16 mouse cellular contexts compared by ENCODE assay signal in the genomic region with DNA sequence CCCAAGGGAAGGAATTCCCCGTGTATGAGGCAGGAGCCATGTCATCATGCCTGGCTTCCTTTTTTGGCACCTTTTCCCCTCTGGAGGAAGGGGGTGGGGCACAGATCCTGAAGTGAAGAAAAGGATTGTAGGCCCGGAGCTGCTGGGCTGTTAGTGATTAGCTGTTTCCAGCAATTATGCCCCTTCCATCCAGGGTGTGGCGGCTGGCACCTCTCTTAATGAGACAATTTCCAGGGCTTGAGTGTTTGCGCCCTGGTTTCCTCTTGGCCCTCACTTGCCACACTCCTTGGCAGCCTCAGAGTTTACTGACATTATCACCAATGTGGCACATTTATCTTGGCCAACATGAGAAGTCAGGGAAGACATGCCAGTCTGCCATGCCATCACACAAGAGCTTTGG.
A peak's percentile ranks its signal among the peaks of the same experiment; 100 is the strongest.
DNase-seq lines count a peak whose midpoint lies in the region; ATAC-seq and TF ChIP-seq lines count a peak whose summit lies in the region.
"Had no signal": no experiment of that assay in that cellular context is flagged by ENCODE, and none has a peak within 500 bp of the region (broad histone marks: within the 10 kb centered on the region; RNA-seq: fewer than 3 reads in every experiment).

No protein-coding gene starts in this region.

- H3K36me3 ChIP-seq in forebrain, embryonic 14.5 days (ENCODE audit: control insufficient read depth, insufficient read depth, low read length): no peaks in the 10 kb centered on the region
- H3K36me3 ChIP-seq in forebrain, embryonic 10.5 days (replicated peaks): no peaks in the 10 kb centered on the region
- no peaks in the 10 kb centered on the region for H3K36me3 ChIP-seq in lung, postnatal 0 days (ENCODE audit: insufficient read depth, low read length)
- H3K36me3 ChIP-seq: lung, embryonic 15.5 days; midbrain, embryonic 10.5 days; stomach, embryonic 15.5 days had no signal

- WGBS in forebrain, embryonic 14.5 days: 27% methylated on average over 4 of the region's 4 CpGs
- WGBS in forebrain, embryonic 10.5 days: 77% methylated on average over 4 of the region's 4 CpGs
- WGBS in lung, postnatal 0 days: 42% methylated on average over 4 of the region's 4 CpGs

- DNase-seq in forebrain, embryonic 14.5 days (ENCODE audit: low spot score): peak; percentile 78
- no peak for DNase-seq in forebrain, embryonic 10.5 days (ENCODE audit: extremely low spot score, low spot score)
- peak; percentile 1 for DNase-seq in lung, postnatal 36 days
- DNase-seq in lung, postnatal 0 days (ENCODE audit: low spot score): no peak
- peak; percentile 62 for DNase-seq in cerebellum, adult 9-11 months
- DNase-seq in layer of hippocampus, postnatal 25 days (ENCODE audit: extremely low spot score in 1 of 2, low spot score in 1 of 2): no peak
- DNase-seq in thymus, postnatal 4 days: no peak
- DNase-seq: gastrocnemius, postnatal 14 days; liver; spleen, adult 18-20 months had no signal

- no peaks in the 10 kb centered on the region for H3K9me3 ChIP-seq in forebrain, embryonic 14.5 days (replicated peaks; ENCODE audit: control insufficient read depth, low read length)
- H3K9me3 ChIP-seq in forebrain, embryonic 10.5 days: no peaks in the 10 kb centered on the region
- no peaks in the 10 kb centered on the region for H3K9me3 ChIP-seq in lung, postnatal 0 days (ENCODE audit: low read length)
- H3K9me3 ChIP-seq: lung, embryonic 15.5 days; midbrain, embryonic 10.5 days; stomach, embryonic 15.5 days had no signal

- no peak overlapping the region for H3K9ac ChIP-seq in forebrain, embryonic 14.5 days (ENCODE audit: low read length)
- H3K9ac ChIP-seq in lung, postnatal 0 days (replicated peaks; ENCODE audit: low read depth): no peak overlapping the region
- H3K9ac ChIP-seq: lung, embryonic 15.5 days; stomach, embryonic 15.5 days had no signal

- H3K4me2 ChIP-seq in forebrain, embryonic 14.5 days (ENCODE audit: low read length): no peak overlapping the region
- H3K4me2 ChIP-seq in lung, postnatal 0 days (replicated peaks; ENCODE audit: low read depth, low read length): no peak overlapping the region
- H3K4me2 ChIP-seq: lung, embryonic 15.5 days; stomach, embryonic 15.5 days had no signal

- no peak for TF ChIP-seq CTCF in lung, postnatal 0 days (IDR thresholded peaks at IDR 0.05)

- ATAC-seq in forebrain, embryonic 14.5 days: peak; percentile 82
- no peak; the same call in 1 of the 2 replicates for ATAC-seq in lung, postnatal 0 days
- 0 out of 2 replicates have a peak, but pooled peaks have one; percentile 9 for ATAC-seq in megakaryocyte progenitor cell, adult 5-6 weeks (replicated peaks; ENCODE audit: poor library complexity)
- ATAC-seq: CD4-positive, CD25-positive, alpha-beta regulatory T cell, adult 4 months had no signal

- no peak overlapping the region for H3K27ac ChIP-seq in forebrain, embryonic 14.5 days (ENCODE audit: low read depth, low read length)
- H3K27ac ChIP-seq in forebrain, embryonic 10.5 days: no peak overlapping the region
- H3K27ac ChIP-seq in lung, postnatal 0 days (ENCODE audit: low read length): no peak overlapping the region
- H3K27ac ChIP-seq: layer of hippocampus, adult 2 months; lung, embryonic 15.5 days; midbrain, embryonic 10.5 days; stomach, embryonic 15.5 days had no signal

- H3K27me3 ChIP-seq in forebrain, embryonic 14.5 days (replicated peaks; ENCODE audit: control insufficient read depth, insufficient read depth, low read length): no peaks in the 10 kb centered on the region
- no peaks in the 10 kb centered on the region for H3K27me3 ChIP-seq in forebrain, embryonic 10.5 days (ENCODE audit: poor library complexity, severe bottlenecking)
- H3K27me3 ChIP-seq in lung, postnatal 0 days (replicated peaks; ENCODE audit: insufficient read depth, low read length): no peaks in the 10 kb centered on the region
- H3K27me3 ChIP-seq: lung, embryonic 15.5 days; stomach, embryonic 15.5 days had no signal

- H3K4me1 ChIP-seq in forebrain, embryonic 14.5 days (ENCODE audit: control insufficient read depth, insufficient read depth, low read length): no peaks in the 10 kb centered on the region
- 0 out of 2 replicates have a peak, but pooled peaks cover 3% of the 10 kb centered on the region for H3K4me1 ChIP-seq in forebrain, embryonic 10.5 days
- no peaks in the 10 kb centered on the region for H3K4me1 ChIP-seq in lung, postnatal 0 days (ENCODE audit: insufficient read depth, low read depth, low read length)
- H3K4me1 ChIP-seq: lung, embryonic 15.5 days; stomach, embryonic 15.5 days had no signal

- no peak overlapping the region for H3K4me3 ChIP-seq in forebrain, embryonic 14.5 days (ENCODE audit: low read depth, low read length)
- no peak overlapping the region for H3K4me3 ChIP-seq in forebrain, embryonic 10.5 days
- H3K4me3 ChIP-seq in lung, postnatal 0 days (ENCODE audit: low read depth, low read length): no peak overlapping the region
- H3K4me3 ChIP-seq: layer of hippocampus, adult 2 months; lung, embryonic 15.5 days; midbrain, embryonic 10.5 days; stomach, embryonic 15.5 days had no signal

- TF ChIP-seq EP300 in lung, postnatal 0 days (IDR thresholded peaks at IDR 0.05): no peak

Comparison
In these comparisons a context has a peak if more than half of its experiments do, and no peak if none do; other contexts are left out.
1. DNase-seq: peak in forebrain, embryonic 14.5 days (single experiment), lung, postnatal 36 days (single experiment) and cerebellum, adult 9-11 months (single experiment); none in forebrain, embryonic 10.5 days (single experiment), lung, postnatal 0 days (single experiment), layer of hippocampus, postnatal 25 days (0 of 2) and thymus, postnatal 4 days (single experiment).